Mouse (Mus musculus) MEL (cell line): ENCODE measurements around the gene Agmat. TPM values are rescaled to one million over a fixed set of nuclear protein-coding genes. Genes with fewer than 3 reads are reported as not detected.

Experiments used
- DNase-seq: peaks from one replicate; pipeline ENCODE4 v3.0.0; 2011; ENCODE audit warnings: low read depth, low spot score
- H3K27ac ChIP-seq: 2 replicates; pipeline ENCODE4 v1.5.1; 2012; ENCODE audit warnings: low read depth, mild to moderate bottlenecking, control low read depth, low read length, moderate library complexity; ENCODE audit not compliant: control insufficient read depth
- H3K27me3 ChIP-seq, 2 experiments: fragments of 150-350 bp in 1 of 2; sonication (generic) in 1 of 2; 2 replicates each; pipeline ENCODE4 v1.6.1; 2012; ENCODE audit warnings: low read length in 2 of 2, mild to moderate bottlenecking in 2 of 2, improper control_type of control experiment in 1 of 2, moderate library complexity in 1 of 2; ENCODE audit not compliant: insufficient read depth in 2 of 2, control insufficient read depth in 1 of 2
- H3K36me3 ChIP-seq, 2 experiments: 2 replicates each; pipeline ENCODE4 v1.6.1; 2012 to 2014; ENCODE audit warnings: low read length in 2 of 2, improper control_type of control experiment in 1 of 2, inconsistent platforms in 1 of 2, mild to moderate bottlenecking in 1 of 2; ENCODE audit not compliant: insufficient read depth in 2 of 2, control insufficient read depth in 1 of 2
- H3K4me1 ChIP-seq, 2 experiments: fragments of 150-350 bp in 1 of 2; sonication (generic) in 1 of 2; 2 replicates each; pipeline ENCODE4 v1.6.1; 2012; ENCODE audit warnings: low read length in 2 of 2, improper control_type of control experiment in 1 of 2, mild to moderate bottlenecking in 1 of 2; ENCODE audit not compliant: insufficient read depth in 2 of 2, control insufficient read depth in 1 of 2
- H3K4me3 ChIP-seq, 2 experiments: fragments of 150-350 bp in 1 of 2; sonication (generic) in 1 of 2; 2 replicates each; pipeline ENCODE4 v1.5.1; 2012; ENCODE audit warnings: low read depth in 2 of 2, low read length in 2 of 2, mild to moderate bottlenecking in 2 of 2, moderate library complexity in 2 of 2, control low read depth in 1 of 2, improper control_type of control experiment in 1 of 2; ENCODE audit not compliant: control insufficient read depth in 1 of 2, insufficient read depth in 1 of 2
- H3K79me2 ChIP-seq: 2 replicates; pipeline ENCODE4 v1.6.1; 2012; ENCODE audit warnings: mild to moderate bottlenecking, low read length, moderate library complexity; ENCODE audit not compliant: control insufficient read depth, poor library complexity, insufficient read depth
- H3K9ac ChIP-seq: 2 replicates; pipeline ENCODE4 v1.6.1; 2012; ENCODE audit warnings: low read depth, mild to moderate bottlenecking, control low read depth, low read length, moderate library complexity; ENCODE audit not compliant: control insufficient read depth, poor library complexity, severe bottlenecking
- H3K9me3 ChIP-seq: fragments of 150-350 bp; sonication (generic); replicated peaks from 2 replicates; pipeline ENCODE4 v1.6.1; 2012; ENCODE audit warnings: mild to moderate bottlenecking, low read length, improper control_type of control experiment, moderate library complexity; ENCODE audit not compliant: insufficient read depth
- CHD2 ChIP-seq: IDR thresholded peaks from 2 replicates; pipeline ENCODE4 v1.6.1; 2011; ENCODE audit warnings: low read length, improper control_type of control experiment
- E2F4 ChIP-seq: IDR thresholded peaks from 2 replicates; pipeline ENCODE4 v1.6.1; 2011; ENCODE audit warnings: low read depth, low read length, improper control_type of control experiment, borderline replicate concordance
- EP300 ChIP-seq, 2 experiments: IDR thresholded peaks; 2 replicates each; pipeline ENCODE4 v1.6.1; 2011; ENCODE audit warnings: improper control_type of control experiment in 2 of 2, low read length in 2 of 2, low read depth in 1 of 2, mild to moderate bottlenecking in 1 of 2
- ETS1 ChIP-seq: IDR thresholded peaks from 2 replicates; pipeline ENCODE4 v1.6.1; 2012; ENCODE audit warnings: low read depth, mild to moderate bottlenecking, inconsistent platforms, low read length, improper control_type of control experiment, moderate library complexity
- GABPA ChIP-seq: IDR thresholded peaks from 2 replicates; pipeline ENCODE4 v1.6.1; 2012; ENCODE audit warnings: low read depth, mild to moderate bottlenecking, inconsistent platforms, low read length, improper control_type of control experiment, moderate library complexity
- MEF2A ChIP-seq: IDR thresholded peaks from 2 replicates; pipeline ENCODE4 v1.6.1; 2014; ENCODE audit warnings: low read depth, mild to moderate bottlenecking, inconsistent platforms, low read length, improper control_type of control experiment; ENCODE audit not compliant: poor library complexity, insufficient replicate concordance, severe bottlenecking; ENCODE audit errors: extremely low read depth
- MYC ChIP-seq: IDR thresholded peaks from 2 replicates; pipeline ENCODE4 v1.6.1; 2011; ENCODE audit warnings: low read depth, mild to moderate bottlenecking, low read length, improper control_type of control experiment, moderate library complexity
- POLR2A ChIP-seq, 2 experiments: IDR thresholded peaks; 2 replicates each; pipeline ENCODE4 v1.6.1; 2011 to 2012; ENCODE audit warnings: low read length in 2 of 2, mild to moderate bottlenecking in 2 of 2, control low read depth in 1 of 2, improper control_type of control experiment in 1 of 2, low read depth in 1 of 2, moderate library complexity in 1 of 2; ENCODE audit not compliant: control insufficient read depth in 1 of 2, insufficient read depth in 1 of 2, poor library complexity in 1 of 2
- POLR2AphosphoS5 ChIP-seq: IDR thresholded peaks from 2 replicates; pipeline ENCODE4 v1.6.1; 2012; ENCODE audit warnings: low read depth, borderline replicate concordance, mild to moderate bottlenecking, inconsistent platforms, low read length, moderate library complexity, mixed read lengths
- RAD21 ChIP-seq: IDR thresholded peaks from 2 replicates; pipeline ENCODE4 v1.6.1; 2011; ENCODE audit warnings: mild to moderate bottlenecking, low read depth, low read length, improper control_type of control experiment
- SIN3A ChIP-seq: IDR thresholded peaks from 2 replicates; pipeline ENCODE4 v1.6.1; 2012; ENCODE audit warnings: low read length, improper control_type of control experiment, inconsistent platforms
- TBP ChIP-seq: IDR thresholded peaks from 2 replicates; pipeline ENCODE4 v1.8.0; 2011; ENCODE audit warnings: low read depth, low read length, improper control_type of control experiment
- TCF12 ChIP-seq: IDR thresholded peaks from 2 replicates; pipeline ENCODE4 v1.6.1; 2014; ENCODE audit warnings: low read depth, mild to moderate bottlenecking, inconsistent platforms, low read length, improper control_type of control experiment, moderate library complexity
- USF1 ChIP-seq: IDR thresholded peaks from 2 replicates; pipeline ENCODE4 v1.6.1; 2014; ENCODE audit warnings: low read depth, mild to moderate bottlenecking, inconsistent platforms, low read length, improper control_type of control experiment, moderate library complexity
- ZKSCAN1 ChIP-seq: IDR thresholded peaks from 2 replicates; pipeline ENCODE4 v1.6.1; 2012; ENCODE audit warnings: low read depth, mild to moderate bottlenecking, inconsistent platforms, low read length, improper control_type of control experiment, moderate library complexity
- polyA plus RNA-seq, 2 experiments: library from polyadenylated mRNA; stranded (reverse) in 1 of 2; unstranded in 1 of 2; fragments of >175 nt in 1 of 2; fragments of >200 nt in 1 of 2; gene quantifications; 2 replicates each; pipeline versions ENCODE4 v1.2.1 to v1.2.4; 2012; ENCODE audit warnings: low replicate concordance in 2 of 2, low read depth in 1 of 2; ENCODE audit not compliant: insufficient read length in 2 of 2, insufficient read depth in 1 of 2, missing spikeins in 1 of 2
- total RNA-seq: library from RNA; depleted of rRNA; stranded (reverse); fragments of 300-350 nt; gene quantifications from 2 replicates; pipeline ENCODE4 v1.2.3, GENCODE M21; 2012; rRNA removed

The Agmat gene
- total RNA-seq (0.12 TPM in 1 of 2 replicates, not detected in the other), polyA plus RNA-seq (under 1 TPM in 1 of 2 experiments, not detected in 1; 0.07 TPM)

- no peak for DNase-seq
- Histone ChIP-seq H3K9me3 (no peaks in the 10 kb centered on the region), H3K27me3 (no peaks in the 10 kb centered on the region), H3K4me1 (peaks cover 3 to 10% of the 10 kb centered on the region in 2 experiments; a peak in 2 of 4 replicates), H3K9ac (no peak within 1 kb of the TSS), H3K36me3 (peaks cover 0 to 3% of the 10 kb centered on the region in 2 experiments; a peak in 2 of 4 replicates), H3K4me3 (no peak within 1 kb of the TSS), H3K79me2 (no peaks in the 10 kb centered on the region), H3K27ac (no peak within 1 kb of the TSS)
- no peak for TF ChIP-seq ETS1
Measured at GRCm38 (mm10) chr4:141746578-141747346, at the start of gene Agmat. TSS of gene Agmat (plus strand) at chr4:141746672.

DNA sequence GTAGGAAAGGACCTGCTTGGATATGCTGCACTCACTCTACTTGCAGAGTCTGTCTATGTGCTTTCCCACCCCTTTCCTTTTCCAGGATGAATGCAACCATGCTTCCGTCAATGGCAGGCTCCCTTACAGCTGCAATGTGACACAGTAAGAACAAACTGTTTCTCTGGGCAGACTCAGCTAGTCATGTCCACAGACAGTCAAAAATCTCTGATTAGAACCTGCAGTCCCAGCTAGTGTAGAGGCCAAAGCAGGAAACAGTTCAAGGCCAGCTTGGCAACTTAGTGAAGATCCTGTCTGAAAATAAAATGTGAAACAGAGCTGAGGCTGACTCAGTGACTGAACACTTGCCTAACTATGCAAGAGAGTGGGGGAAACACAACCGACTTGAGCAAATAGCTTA, 41.8 kb upstream of the Agmat start:
- TF ChIP-seq ZKSCAN1 (no peak), MEF2A (no peak), TBP (no peak), POLR2A (IDR thresholded peaks at IDR 0.05; ENCODE audit: control insufficient read depth in 1 of 2, insufficient read depth in 1 of 2, low read depth in 1 of 2, low read length in 2 of 2, poor library complexity in 1 of 2) (0 out of 4 replicates have a peak, but pooled peaks of 1 of the 2 experiments have one; percentile 14), POLR2AphosphoS5 (no peak)
- TF ChIP-seq, all 39 proteins: peak for 1
- DNase-seq: no peak
- H3K9me3 ChIP-seq: no peaks in the 10 kb centered on the region
- no peak overlapping the region for H3K9ac ChIP-seq
- no peaks in the 10 kb centered on the region for H3K27me3 ChIP-seq
- no peaks in the 10 kb centered on the region for H3K79me2 ChIP-seq
- H3K4me3 ChIP-seq: no peak overlapping the region
- no peaks in the 10 kb centered on the region for H3K4me1 ChIP-seq
- H3K36me3 ChIP-seq: peaks cover 0 to 26% of the 10 kb centered on the region in 2 experiments; a peak in 2 of 4 replicates
- no peak overlapping the region for H3K27ac ChIP-seq

DNA sequence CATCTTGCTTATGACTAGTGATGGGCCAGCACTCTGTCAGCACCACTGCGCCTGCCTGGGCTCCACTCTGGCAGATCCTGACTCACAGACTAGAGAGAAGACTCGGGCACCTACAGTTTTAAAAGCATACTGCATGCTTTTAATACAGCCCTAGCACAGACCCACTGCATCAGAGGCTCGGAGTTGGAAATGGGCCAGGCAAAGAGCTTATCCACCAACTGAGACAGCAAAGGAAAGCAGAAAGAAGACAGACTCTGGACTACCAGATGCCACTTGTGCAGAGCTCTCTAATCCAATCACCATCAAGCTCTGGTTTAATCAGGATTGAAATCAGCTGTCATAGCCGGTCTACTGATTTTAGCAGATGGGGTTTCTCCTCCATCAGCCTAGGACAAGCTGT, 41.1 kb upstream of the Agmat start:
- Histone ChIP-seq H3K27me3 (no peaks in the 10 kb centered on the region), H3K4me1 (no peaks in the 10 kb centered on the region), H3K9ac (no peak overlapping the region), H3K36me3 (peaks cover 0 to 29% of the 10 kb centered on the region in 2 experiments; a peak in 2 of 4 replicates), H3K4me3 (no peak overlapping the region), H3K9me3 (no peaks in the 10 kb centered on the region), H3K79me2 (no peaks in the 10 kb centered on the region), H3K27ac (no peak overlapping the region)
- TF ChIP-seq E2F4 (no peak), ETS1 (no peak), SIN3A (no peak), RAD21 (no peak), CHD2 (no peak), ZKSCAN1 (no peak), MYC (no peak), EP300 (IDR thresholded peaks at IDR 0.05; ENCODE audit: low read depth in 1 of 2, low read length in 2 of 2) (no peak), GABPA (no peak), TCF12 (no peak), USF1 (no peak)
- DNase-seq: no peak
